ENCODE assay signal across 6 mouse cellular contexts in the genomic region with DNA sequence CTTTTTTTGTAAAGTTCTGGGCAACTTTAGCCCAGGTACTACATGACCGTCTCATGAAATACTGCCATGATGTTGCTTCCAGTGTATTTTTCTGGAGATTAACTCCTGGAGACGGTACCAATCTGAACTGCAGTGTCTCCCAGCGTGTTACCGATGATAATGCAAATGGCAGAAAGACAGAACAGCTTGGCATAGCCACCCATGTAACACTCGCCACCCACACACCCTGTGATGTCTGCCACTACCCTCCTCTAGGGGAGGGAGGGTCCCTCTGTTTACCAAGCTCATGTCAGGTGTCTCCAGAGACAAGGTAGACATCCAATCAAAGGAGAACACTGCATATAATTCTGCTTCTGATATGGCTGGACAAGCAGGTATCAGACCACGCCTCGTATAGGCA.
"Had no signal": no experiment of that assay in that cellular context is flagged by ENCODE, and none has a peak within 500 bp of the region (broad histone marks: within the 10 kb centered on the region; RNA-seq: fewer than 3 reads in every experiment).

No protein-coding gene starts in this region.

- DNase-seq: liver; liver, embryonic 13.5 days; liver, postnatal 0 days; lung, postnatal 14 days; thymus, adult 2 months; thymus, postnatal 25 days had no signal
